Mouse (Mus musculus): ENCODE measurements at regions not wholly inside any gene's neighbourhood (a gene's known extent, or its start where the extent isn't known, plus 50 kb on each side); places are given as distances from the start of the nearest gene placed in this dataset.

- peak; percentile 17 for DNase-seq
Observed at GRCm38 (mm10) chr3:73134316-73134715, 76.7 kb upstream of the Slitrk3 start.

DNA sequence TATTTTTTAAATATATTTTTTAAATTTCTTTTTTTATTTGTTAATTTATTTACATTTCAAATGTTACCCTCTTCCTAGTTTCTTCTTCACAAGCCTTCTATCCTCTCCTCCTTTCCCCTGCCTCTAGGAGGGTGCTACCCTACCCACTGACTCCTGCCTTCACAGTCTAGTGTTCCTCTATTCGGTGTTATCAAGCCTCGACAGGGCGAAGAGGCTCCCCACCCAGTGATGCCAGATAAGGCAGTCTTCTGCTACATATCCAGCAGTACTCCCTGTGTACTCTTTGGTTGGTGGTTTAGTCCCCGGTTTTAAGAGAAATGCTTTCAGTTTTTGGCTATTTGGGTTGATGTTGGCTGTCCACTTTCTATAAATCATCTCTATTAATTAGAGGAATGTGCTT is 67.5 kb upstream of the Slitrk3 start:
- no peak for DNase-seq

DNA sequence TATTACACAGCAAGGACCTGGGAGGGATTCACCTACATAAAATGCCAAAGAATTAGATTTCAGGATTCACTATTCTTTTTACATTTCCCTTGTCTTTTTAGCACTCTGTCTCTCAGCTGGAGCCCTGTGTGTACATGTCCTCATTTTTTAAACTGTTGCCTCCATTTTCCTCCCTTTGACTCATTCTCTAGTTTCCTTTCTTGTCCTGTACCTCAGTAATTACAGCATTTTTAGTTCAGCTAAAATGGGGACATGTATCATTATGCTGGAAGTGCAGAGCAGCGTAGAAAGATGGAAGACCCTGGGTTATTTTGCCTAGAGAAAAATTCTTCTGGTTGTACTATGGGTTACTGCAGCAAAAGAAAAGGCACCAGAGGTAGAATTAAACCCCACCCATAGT is 51.5 kb upstream of the Slitrk3 start:
- no peak for DNase-seq
